Mouse (Mus musculus) heart, embryonic 10.5 days (tissue): ENCODE measurements at regions not wholly inside any gene's neighbourhood (a gene's known extent, or its start where the extent isn't known, plus 50 kb on each side); places are given as distances from the start of the nearest gene placed in this dataset.

Experiments used
- DNase-seq: peaks from one replicate; pipeline ENCODE4 v3.0.0-alpha.2; 2017; ENCODE audit warnings: low spot score
- H3K27ac ChIP-seq: fragments of 300-500 bp; sonication (generic); 2 replicates; pipeline ENCODE4 v1.5.1; 2016; ENCODE audit warnings: mild to moderate bottlenecking
- H3K27me3 ChIP-seq: fragments of 300-500 bp; sonication (generic); 2 replicates; pipeline ENCODE4 v1.6.1; 2016; ENCODE audit warnings: mild to moderate bottlenecking; ENCODE audit not compliant: poor library complexity, insufficient read depth, severe bottlenecking
- H3K36me3 ChIP-seq: fragments of 300-500 bp; sonication (generic); 2 replicates; pipeline ENCODE4 v1.6.1; 2016; ENCODE audit warnings: mild to moderate bottlenecking, moderate library complexity
- H3K4me1 ChIP-seq: fragments of 300-500 bp; sonication (generic); 2 replicates; pipeline ENCODE4 v1.6.1; 2016; ENCODE audit warnings: mild to moderate bottlenecking
- H3K4me3 ChIP-seq: fragments of 300-500 bp; sonication (generic); 2 replicates; pipeline ENCODE4 v1.5.1; 2016; ENCODE audit warnings: mild to moderate bottlenecking, moderate library complexity
- H3K9me3 ChIP-seq: fragments of 300-500 bp; sonication (generic); 2 replicates; pipeline ENCODE4 v1.6.1; 2016; ENCODE audit warnings: mild to moderate bottlenecking, moderate library complexity
- WGBS: fragments of 180-500 bp; shearing (Covaris S2); methylation state at CpG from one replicate; pipeline ENCODE4 v1.1.7; 2016; 5-methylcytosine and 5-hydroxymethylcytosine counted together

DNA sequence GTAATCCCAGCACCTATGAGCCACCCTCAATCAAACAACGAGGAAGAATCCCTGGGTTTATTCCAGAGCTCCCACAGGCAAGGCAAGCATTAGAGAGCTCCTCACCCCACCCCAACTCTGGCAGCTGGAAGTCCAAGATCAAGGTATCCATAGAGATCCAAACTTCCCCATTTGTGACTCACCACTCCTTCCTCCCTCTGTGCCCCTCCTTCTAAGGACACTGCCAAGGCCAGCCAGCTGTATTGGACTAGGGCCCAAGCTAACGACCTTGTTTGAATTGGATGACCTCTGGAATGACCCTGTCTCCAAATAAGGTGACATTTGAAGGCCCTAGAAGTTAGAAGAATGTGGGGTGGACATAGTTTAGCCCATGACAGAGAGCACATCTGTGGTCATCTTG is 208.0 kb downstream of the Bcor start:
- DNase-seq: no peak
- Histone ChIP-seq H3K27ac (no peak overlapping the region), H3K4me1 (no peaks in the 10 kb centered on the region), H3K27me3 (peaks cover 17% of the 10 kb centered on the region; the same call in 1 of the 2 replicates), H3K9me3 (no peaks in the 10 kb centered on the region), H3K36me3 (no peaks in the 10 kb centered on the region), H3K4me3 (no peak overlapping the region)
- 56% methylated on average over 2 of the region's 2 CpGs for WGBS

GRCm38 (mm10) chrX:11956194-11956593 is 204.0 kb downstream of the Bcor start:
- peaks cover 28% of the 10 kb centered on the region for H3K27me3 ChIP-seq
- no peaks in the 10 kb centered on the region for H3K9me3 ChIP-seq
- H3K4me3 ChIP-seq: no peak overlapping the region
- 52% methylated on average over 3 of the region's 3 CpGs for WGBS
- H3K4me1 ChIP-seq: no peaks in the 10 kb centered on the region
- no peaks in the 10 kb centered on the region for H3K36me3 ChIP-seq
- no peak for DNase-seq
- no peak overlapping the region for H3K27ac ChIP-seq

GRCm38 (mm10) chrX:11957011-11957410 is 203.1 kb downstream of the Bcor start:
- no peak overlapping the region for H3K4me3 ChIP-seq
- H3K27ac ChIP-seq: no peak overlapping the region
- no peak for DNase-seq
- H3K4me1 ChIP-seq: no peaks in the 10 kb centered on the region
- H3K9me3 ChIP-seq: no peaks in the 10 kb centered on the region
- no peaks in the 10 kb centered on the region for H3K36me3 ChIP-seq
- 54% methylated on average over 6 of the region's 6 CpGs for WGBS
- peaks cover 33% of the 10 kb centered on the region for H3K27me3 ChIP-seq

DNA sequence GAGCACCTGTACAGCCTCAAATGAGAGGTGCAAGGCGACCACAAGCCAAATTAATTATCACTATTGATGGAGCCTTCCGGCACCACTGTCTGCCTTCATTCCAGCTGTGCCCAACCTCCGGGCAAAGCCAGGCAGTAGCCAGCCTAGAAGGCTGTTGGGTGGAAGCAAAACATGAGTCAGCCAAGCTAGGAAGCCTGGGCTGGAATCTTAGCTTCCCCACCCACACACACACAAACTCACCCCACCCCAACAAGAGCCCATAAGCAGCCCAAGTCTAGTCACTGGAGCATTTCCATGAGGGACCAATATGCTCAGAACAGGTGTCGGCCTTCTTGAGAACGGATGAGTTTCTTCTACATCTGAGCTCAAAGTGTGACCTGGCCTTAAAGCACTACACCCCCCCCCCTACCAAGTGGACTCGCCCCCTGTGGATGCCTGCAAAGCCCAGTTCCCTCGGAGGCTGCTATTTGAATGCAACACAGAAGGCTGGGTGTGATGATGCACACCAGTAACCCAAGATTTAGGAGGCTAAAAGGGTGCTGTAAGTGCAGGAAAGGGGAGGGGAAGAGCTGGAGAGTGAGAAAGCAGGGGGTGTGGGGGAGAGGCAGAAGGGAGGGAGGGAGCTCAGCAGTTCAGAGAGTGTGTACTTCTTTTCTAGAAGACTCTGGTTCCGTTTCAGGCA is 200.1 kb downstream of the Bcor start:
- no peak overlapping the region for H3K27ac ChIP-seq
- H3K36me3 ChIP-seq: no peaks in the 10 kb centered on the region
- 58% methylated on average over 8 of the region's 8 CpGs for WGBS
- H3K9me3 ChIP-seq: no peaks in the 10 kb centered on the region
- H3K27me3 ChIP-seq: peaks cover 39% of the 10 kb centered on the region
- DNase-seq: no peak
- H3K4me3 ChIP-seq: no peak overlapping the region
- no peaks in the 10 kb centered on the region for H3K4me1 ChIP-seq

DNA sequence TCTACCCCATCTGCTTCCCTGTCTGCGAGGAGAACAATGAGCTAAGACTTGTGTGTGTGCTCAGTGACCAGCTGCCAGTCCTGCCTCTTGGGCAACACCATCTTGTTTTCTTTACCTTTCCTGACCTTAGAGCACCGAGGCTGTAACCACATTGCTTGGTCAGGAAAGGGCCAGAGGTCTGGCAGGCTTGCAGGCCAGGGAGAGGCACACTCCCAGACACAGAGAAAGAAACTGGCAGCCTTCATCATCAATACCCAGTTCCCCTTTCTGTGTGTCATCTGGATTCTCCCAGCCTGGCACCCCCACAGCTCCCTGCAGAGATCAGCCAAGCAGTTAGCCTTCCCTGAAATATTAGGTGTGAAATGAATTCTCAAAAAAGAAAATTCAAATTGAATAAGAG is 198.8 kb downstream of the Bcor start:
- no peaks in the 10 kb centered on the region for H3K9me3 ChIP-seq
- H3K27me3 ChIP-seq: peaks cover 39% of the 10 kb centered on the region
- no peaks in the 10 kb centered on the region for H3K36me3 ChIP-seq
- no peak overlapping the region for H3K4me3 ChIP-seq
- H3K27ac ChIP-seq: no peak overlapping the region
- DNase-seq: no peak
- WGBS: 37% methylated on average over 2 of the region's 2 CpGs
- H3K4me1 ChIP-seq: no peaks in the 10 kb centered on the region

DNA sequence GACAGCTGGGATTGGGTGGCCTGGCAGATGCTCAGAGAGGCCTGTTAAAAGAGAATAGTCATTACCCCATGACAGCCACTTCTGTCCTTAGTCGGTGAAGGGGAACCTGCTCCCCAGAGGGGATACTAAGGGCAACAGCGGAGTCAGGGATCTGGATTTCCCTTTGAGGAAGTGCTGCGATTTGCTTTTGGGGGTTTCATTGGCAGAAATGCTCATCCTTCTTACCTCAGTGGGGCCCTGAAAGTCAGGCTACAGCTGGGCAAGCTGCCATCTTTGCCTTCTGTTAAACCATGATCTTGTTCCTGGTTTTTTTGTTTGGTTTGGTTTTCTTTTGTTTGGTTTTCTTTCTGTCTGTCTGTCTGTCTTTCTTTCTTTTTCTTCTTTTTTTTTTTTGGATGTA is 195.7 kb downstream of the Bcor start:
- peaks cover 43% of the 10 kb centered on the region for H3K27me3 ChIP-seq

GRCm38 (mm10) chrX:11978679-11979078 is 181.5 kb downstream of the Bcor start:
- WGBS: 89% methylated on average over 4 of the region's 4 CpGs
- Histone ChIP-seq H3K27ac (no peak overlapping the region), H3K4me3 (no peak overlapping the region), H3K4me1 (no peaks in the 10 kb centered on the region), H3K27me3 (peaks cover 53% of the 10 kb centered on the region), H3K9me3 (no peaks in the 10 kb centered on the region), H3K36me3 (no peaks in the 10 kb centered on the region)
- no peak for DNase-seq

More for the DNA sequence above, 195.7 kb downstream of the Bcor start:
- WGBS: 81% methylated on average over 3 of the region's 3 CpGs
- Histone ChIP-seq H3K4me1 (no peaks in the 10 kb centered on the region), H3K27ac (no peak overlapping the region), H3K36me3 (no peaks in the 10 kb centered on the region), H3K4me3 (no peak overlapping the region), H3K9me3 (no peaks in the 10 kb centered on the region)
- no peak for DNase-seq

- Histone ChIP-seq H3K9me3 (no peaks in the 10 kb centered on the region), H3K36me3 (no peaks in the 10 kb centered on the region), H3K4me3 (no peak overlapping the region), H3K27ac (no peak overlapping the region), H3K4me1 (peaks cover 6% of the 10 kb centered on the region; the same call in 1 of the 2 replicates), H3K27me3 (peaks cover 44% of the 10 kb centered on the region)
- 83% methylated on average over 1 of the region's 1 CpGs for WGBS
- DNase-seq: no peak
Measured at GRCm38 (mm10) chrX:11983276-11983675, 176.9 kb downstream of the Bcor start.
